Mouse (Mus musculus) limb, embryonic 11.5 days (tissue): Measurements from ENCODE around the gene Rptor. TPM values are rescaled to one million over a fixed set of nuclear protein-coding genes. Genes with fewer than 3 reads are reported as not detected.

Experiments
- ATAC-seq: fragments of 200-750 bp; cut with Nextera tagmentation; 2 replicates; pipeline ENCODE4 v1.8.0; 2017; ENCODE audit warnings: low read depth; ENCODE audit not compliant: insufficient number of reproducible peaks, low FRiP score, low TSS enrichment
- DNase-seq: peaks from one replicate; pipeline ENCODE4 v3.0.0-alpha.2; 2015; ENCODE audit warnings: low spot score
- H3K27ac ChIP-seq: fragments of 300-500 bp; sonication (generic); replicated peaks from 2 replicates; pipeline ENCODE4 v1.5.1; 2014; ENCODE audit warnings: low read depth, mild to moderate bottlenecking, low read length
- H3K27me3 ChIP-seq: fragments of 300-500 bp; sonication (generic); 2 replicates; pipeline ENCODE4 v1.6.1; 2014; ENCODE audit warnings: mild to moderate bottlenecking, low read length, mixed read lengths; ENCODE audit not compliant: control insufficient read depth, insufficient read depth
- H3K36me3 ChIP-seq: fragments of 300-500 bp; sonication (generic); 2 replicates; pipeline ENCODE4 v1.6.1; 2014; ENCODE audit warnings: mild to moderate bottlenecking, low read length, moderate library complexity, mixed read lengths; ENCODE audit not compliant: control insufficient read depth, insufficient read depth
- H3K4me1 ChIP-seq: fragments of 300-500 bp; sonication (generic); 2 replicates; pipeline ENCODE4 v1.6.1; 2014; ENCODE audit warnings: low read length, mixed read lengths; ENCODE audit not compliant: control insufficient read depth, insufficient read depth
- H3K4me2 ChIP-seq: fragments of 300-500 bp; sonication (generic); 2 replicates; pipeline ENCODE4 v1.6.1; 2014; ENCODE audit warnings: low read depth, mild to moderate bottlenecking, moderate library complexity; ENCODE audit not compliant: severe bottlenecking
- H3K4me3 ChIP-seq: fragments of 300-500 bp; sonication (generic); 2 replicates; pipeline ENCODE4 v1.5.1; 2014; ENCODE audit warnings: low read depth, low read length
- H3K9ac ChIP-seq: fragments of 300-500 bp; sonication (generic); 2 replicates; pipeline ENCODE4 v1.6.1; 2014; ENCODE audit warnings: mild to moderate bottlenecking, low read length
- H3K9me3 ChIP-seq: fragments of 300-500 bp; sonication (generic); 2 replicates; pipeline ENCODE4 v1.6.1; 2016; ENCODE audit warnings: low read length; ENCODE audit not compliant: control insufficient read depth
- WGBS: fragments of 180-500 bp; shearing (Covaris S2); extraction: QIAGEN DNeasy Blood & Tissue Kit; methylation state at CpG from one replicate; pipeline ENCODE4 v1.1.7; 2014; 5-methylcytosine and 5-hydroxymethylcytosine counted together
- polyA plus RNA-seq: library from polyadenylated mRNA; unstranded; fragments of >200 nt; fragmentation: Nextera tagmentation; extraction: Ambion mirVana; gene quantifications from 2 replicates; pipeline ENCODE4 v1.2.1, GENCODE M21; 2014

The Rptor gene
- polyA plus RNA-seq, 1 experiment from 2014 or later = 13.8 TPM

- Histone ChIP-seq H3K27ac (no peak overlapping the region), H3K9me3 (no peaks in the 10 kb centered on the region), H3K36me3 (no peaks in the 10 kb centered on the region), H3K9ac (no peak overlapping the region), H3K4me3 (no peak overlapping the region), H3K4me2 (no peak overlapping the region), H3K4me1 (peaks cover 7% of the 10 kb centered on the region), H3K27me3 (no peaks in the 10 kb centered on the region)
- DNase-seq = no peak
- ATAC-seq = no peak
- WGBS = 54% methylated on average over 6 of the region's 6 CpGs
Observed at GRCm38 (mm10) chr11:119793378-119793777, 190.7 kb downstream of the Rptor start.

- Histone ChIP-seq H3K27ac (no peak overlapping the region), H3K36me3 (no peaks in the 10 kb centered on the region), H3K9ac (no peak overlapping the region), H3K4me3 (no peak overlapping the region), H3K4me1 (peaks cover 14% of the 10 kb centered on the region), H3K4me2 (no peak overlapping the region), H3K9me3 (no peaks in the 10 kb centered on the region), H3K27me3 (no peaks in the 10 kb centered on the region)
- ATAC-seq = no peak
- WGBS = 100% methylated on average over 1 of the region's 1 CpGs
- DNase-seq = no peak
Observed at GRCm38 (mm10) chr11:119794020-119794419, 191.3 kb downstream of the Rptor start.

DNA sequence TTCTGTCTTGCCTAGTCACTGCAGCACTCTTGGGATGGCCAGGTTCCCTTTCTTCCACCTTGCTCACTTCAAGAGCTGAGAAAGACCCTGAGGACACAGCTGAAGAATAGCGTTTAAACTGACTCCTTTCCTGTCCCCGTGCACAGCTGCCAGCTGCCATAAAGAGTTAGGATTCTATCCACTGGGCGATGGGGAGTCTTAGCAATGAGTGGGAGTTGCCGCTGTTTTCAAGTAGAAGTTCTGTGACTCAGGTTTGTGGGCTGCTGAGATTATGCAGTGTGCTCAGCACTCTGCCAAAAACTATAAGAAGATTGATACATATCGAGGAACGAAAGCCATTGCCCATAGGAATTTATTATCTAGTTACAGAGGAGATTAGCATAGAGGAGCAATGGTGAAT is 192.0 kb downstream of the Rptor start:
- no peaks in the 10 kb centered on the region for H3K9me3 ChIP-seq
- no peak overlapping the region for H3K4me2 ChIP-seq
- H3K27me3 ChIP-seq = no peaks in the 10 kb centered on the region
- 81% methylated on average over 6 of the region's 6 CpGs for WGBS
- DNase-seq (no peak), ATAC-seq (no peak)
- H3K4me3 ChIP-seq = no peak overlapping the region
- H3K36me3 ChIP-seq = no peaks in the 10 kb centered on the region
- no peak overlapping the region for H3K27ac ChIP-seq
- H3K4me1 ChIP-seq = peaks cover 19% of the 10 kb centered on the region
- no peak overlapping the region for H3K9ac ChIP-seq

DNA sequence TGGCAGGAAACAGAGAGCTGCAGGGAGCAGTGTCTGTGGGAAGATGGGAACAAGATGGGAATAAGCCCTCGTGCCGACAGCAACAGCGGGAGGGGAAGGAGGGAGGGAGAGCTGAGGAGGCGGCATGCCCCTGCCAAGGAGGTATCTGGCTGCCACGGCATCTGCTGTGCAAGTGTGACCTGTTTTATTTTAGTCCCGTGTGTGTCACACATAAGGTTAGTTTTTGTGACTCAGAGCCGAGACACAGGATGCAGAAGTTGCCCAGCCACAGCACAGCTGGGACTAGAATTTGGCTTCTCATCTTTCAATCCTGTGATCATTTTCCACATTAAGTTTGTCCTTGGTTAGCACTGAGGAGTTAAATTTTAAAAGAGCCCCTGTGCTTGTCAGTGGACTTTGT is 193.7 kb downstream of the Rptor start:
- Histone ChIP-seq H3K4me3 (no peak overlapping the region), H3K27me3 (no peaks in the 10 kb centered on the region), H3K36me3 (no peaks in the 10 kb centered on the region), H3K4me1 (peaks cover 22% of the 10 kb centered on the region), H3K4me2 (no peak overlapping the region), H3K9ac (no peak overlapping the region), H3K9me3 (no peaks in the 10 kb centered on the region), H3K27ac (no peak overlapping the region)
- no peak for ATAC-seq
- WGBS = 49% methylated on average over 7 of the region's 7 CpGs
- no peak for DNase-seq

DNA sequence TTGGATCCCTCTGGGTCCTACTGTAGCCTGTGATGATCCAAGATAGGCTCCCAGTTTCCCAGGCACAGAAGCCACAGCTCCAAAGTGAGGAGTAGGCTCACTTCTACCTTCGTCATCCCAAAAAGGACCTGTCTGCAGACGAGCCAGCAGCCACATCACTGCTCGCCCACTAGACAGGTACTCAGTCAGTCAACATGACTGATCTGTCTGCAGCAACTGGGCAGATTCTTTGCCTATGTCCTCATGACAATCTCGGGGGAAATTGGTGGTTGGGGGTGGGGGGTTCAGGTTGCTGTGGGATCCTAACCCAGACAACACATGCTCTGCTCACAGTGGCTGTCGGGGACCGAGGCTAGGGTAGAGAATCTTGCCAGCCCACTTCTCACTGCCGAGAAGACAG is 194.1 kb downstream of the Rptor start:
- DNase-seq (no peak), ATAC-seq (no peak)
- Histone ChIP-seq H3K9me3 (no peaks in the 10 kb centered on the region), H3K27me3 (no peaks in the 10 kb centered on the region), H3K9ac (no peak overlapping the region), H3K4me1 (peaks cover 22% of the 10 kb centered on the region), H3K4me2 (no peak overlapping the region), H3K36me3 (no peaks in the 10 kb centered on the region), H3K4me3 (no peak overlapping the region), H3K27ac (no peak overlapping the region)
- 84% methylated on average over 7 of the region's 7 CpGs for WGBS

- no peaks in the 10 kb centered on the region for H3K36me3 ChIP-seq
- no peaks in the 10 kb centered on the region for H3K27me3 ChIP-seq
- no peak overlapping the region for H3K9ac ChIP-seq
- H3K4me1 ChIP-seq = peaks cover 22% of the 10 kb centered on the region
- ATAC-seq = no peak
- no peak overlapping the region for H3K4me2 ChIP-seq
- H3K9me3 ChIP-seq = no peaks in the 10 kb centered on the region
- 10% methylated on average over 2 of the region's 2 CpGs for WGBS
- H3K27ac ChIP-seq = peak overlapping the region; percentile 58; the same call in 1 of the 2 replicates
- H3K4me3 ChIP-seq = no peak overlapping the region
- DNase-seq = no peak
Observed at GRCm38 (mm10) chr11:119799536-119799935, 196.8 kb downstream of the Rptor start.

DNA sequence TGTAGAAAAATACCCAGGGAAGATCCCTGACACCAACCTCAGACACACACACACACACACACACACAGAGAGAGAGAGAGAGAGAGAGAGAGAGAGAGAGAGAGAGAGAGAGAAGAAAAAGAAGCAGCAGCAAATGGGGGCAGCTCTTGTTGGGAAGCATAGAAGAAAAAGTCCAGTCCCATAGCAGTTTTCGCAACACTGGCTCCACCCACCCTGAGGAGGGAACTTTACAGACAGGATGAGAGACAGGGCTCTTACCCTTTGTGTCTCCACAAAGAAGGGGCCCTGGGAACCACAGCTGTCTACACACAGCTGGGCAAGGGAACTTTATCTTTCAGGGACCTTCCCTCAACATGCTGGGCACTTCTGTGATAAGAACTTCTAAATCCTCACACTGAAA is 199.2 kb downstream of the Rptor start:
- no peak overlapping the region for H3K9ac ChIP-seq
- H3K4me2 ChIP-seq = no peak overlapping the region
- ATAC-seq (no peak), DNase-seq (no peak)
- no peak overlapping the region for H3K4me3 ChIP-seq
- H3K36me3 ChIP-seq = no peaks in the 10 kb centered on the region
- H3K27ac ChIP-seq = no peak overlapping the region
- H3K9me3 ChIP-seq = no peaks in the 10 kb centered on the region
- peaks cover 15% of the 10 kb centered on the region for H3K4me1 ChIP-seq
- no peaks in the 10 kb centered on the region for H3K27me3 ChIP-seq
- WGBS = 86% methylated on average over 1 of the region's 1 CpGs

GRCm38 (mm10) chr11:119802947-119803346 is 200.2 kb downstream of the Rptor start:
- Histone ChIP-seq H3K9me3 (no peaks in the 10 kb centered on the region), H3K4me2 (no peak overlapping the region), H3K27ac (no peak overlapping the region), H3K27me3 (no peaks in the 10 kb centered on the region), H3K9ac (no peak overlapping the region), H3K4me1 (peaks cover 24% of the 10 kb centered on the region), H3K36me3 (no peaks in the 10 kb centered on the region), H3K4me3 (no peak overlapping the region)
- DNase-seq = no peak
- 78% methylated on average over 7 of the region's 7 CpGs for WGBS
- ATAC-seq = no peak

GRCm38 (mm10) chr11:119804392-119804791 is 201.7 kb downstream of the Rptor start:
- no peak for DNase-seq
- H3K4me3 ChIP-seq = no peak overlapping the region
- H3K4me1 ChIP-seq = peaks cover 27% of the 10 kb centered on the region
- no peaks in the 10 kb centered on the region for H3K27me3 ChIP-seq
- H3K36me3 ChIP-seq = no peaks in the 10 kb centered on the region
- WGBS = 95% methylated on average over 3 of the region's 3 CpGs
- H3K4me2 ChIP-seq = no peak overlapping the region
- no peaks in the 10 kb centered on the region for H3K9me3 ChIP-seq
- no peak overlapping the region for H3K9ac ChIP-seq
- no peak overlapping the region for H3K27ac ChIP-seq
- ATAC-seq = no peak
